Mouse (Mus musculus): Measurements from ENCODE around the gene Spock1.

DNA sequence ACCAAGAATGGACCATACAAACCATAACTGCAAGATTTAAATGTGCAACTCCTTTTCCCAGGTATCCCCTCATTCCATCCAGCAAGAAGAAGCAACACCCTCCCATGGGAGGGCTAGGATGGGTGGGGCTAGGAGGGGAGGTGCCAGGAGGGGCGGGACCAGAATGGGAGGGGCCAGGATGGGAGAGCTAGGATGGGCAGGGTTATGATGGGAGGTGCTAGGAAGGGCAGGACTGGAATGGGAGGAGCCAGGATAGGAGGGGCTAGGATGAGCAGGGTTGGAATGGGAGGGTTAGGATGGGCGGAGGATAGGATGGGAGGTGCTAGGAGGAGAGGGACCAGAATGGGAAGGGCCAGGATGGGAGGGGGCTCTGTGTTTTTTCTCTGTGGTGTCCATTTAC, 175.9 kb downstream of the Spock1 start:
- TF ChIP-seq CTCF (IDR thresholded peaks at IDR 0.05; ENCODE audit: extremely low read depth, insufficient read depth, insufficient read length, insufficient replicate concordance) (no peak), POLR2A (IDR thresholded peaks at IDR 0.05; ENCODE audit: low read depth, low read length) (no peak)

Data from spleen, adult 2 months (tissue).